Mouse (Mus musculus): ENCODE measurements around the gene Cd163. TPM values are rescaled to one million over a fixed set of nuclear protein-coding genes. Genes with fewer than 3 reads are reported as not detected.
A peak's percentile ranks its signal among the peaks of the same experiment; 100 is the strongest.
"Not testable (repeated sequence)": the region's sequence is repeated elsewhere in the genome, so short reads cannot be mapped to it uniquely, and the experiment has no call there.

Gene Cd163
- polyA plus RNA-seq (2012; ENCODE audit: insufficient read depth, insufficient read length, missing spikeins) = 1.8 and 2.3 TPM in 2 replicates

- TF ChIP-seq POLR2A (IDR thresholded peaks at IDR 0.05; ENCODE audit: borderline replicate concordance, low read depth, low read length) (no peak), CTCF (IDR thresholded peaks at IDR 0.05; ENCODE audit: low read depth, low read length) (no peak)
- H3K4me3 ChIP-seq (ENCODE audit: insufficient read depth, low read length) = no peak within 1 kb of the TSS
These were observed at the start of gene Cd163 for GRCm38 (mm10) chr6:124304356-124304755. Gene Cd163 (plus strand): TSS chr6:124304656.

GRCm38 (mm10) chr6:124255721-124256470 is 48.6 kb upstream of the Cd163 start:
- Histone ChIP-seq H3K27ac (ENCODE audit: insufficient read depth, low read depth, low read length) (no peak overlapping the region), H3K4me1 (ENCODE audit: control insufficient read depth, insufficient read depth, low read length) (no peaks in the 10 kb centered on the region), H3K4me3 (ENCODE audit: insufficient read depth, low read length) (no peak overlapping the region)
- TF ChIP-seq CTCF (IDR thresholded peaks at IDR 0.05; ENCODE audit: low read depth, low read length) (no peak), POLR2A (IDR thresholded peaks at IDR 0.05; ENCODE audit: borderline replicate concordance, low read depth, low read length) (no peak)

More at GRCm38 (mm10) chr6:124304356-124304755, at the start of gene Cd163:
- peaks cover 6% of the 10 kb centered on the region; the same call in 1 of the 2 replicates for H3K4me1 ChIP-seq (ENCODE audit: control insufficient read depth, insufficient read depth, low read length)
- H3K27ac ChIP-seq (ENCODE audit: insufficient read depth, low read depth, low read length) = no peak within 1 kb of the TSS

GRCm38 (mm10) chr6:124260198-124260931 is 44.1 kb upstream of the Cd163 start:
- H3K4me3 ChIP-seq (ENCODE audit: insufficient read depth, low read length) = no peak overlapping the region
- peaks cover 2% of the 10 kb centered on the region; the same call in 1 of the 2 replicates for H3K4me1 ChIP-seq (ENCODE audit: control insufficient read depth, insufficient read depth, low read length)
- H3K27ac ChIP-seq (ENCODE audit: insufficient read depth, low read depth, low read length) = no peak overlapping the region
- TF ChIP-seq POLR2A (IDR thresholded peaks at IDR 0.05; ENCODE audit: borderline replicate concordance, low read depth, low read length) (no peak), CTCF (IDR thresholded peaks at IDR 0.05; ENCODE audit: low read depth, low read length) (peak; percentile 87)

GRCm38 (mm10) chr6:124262696-124263095 is 41.8 kb upstream of the Cd163 start:
- TF ChIP-seq POLR2A (IDR thresholded peaks at IDR 0.05; ENCODE audit: borderline replicate concordance, low read depth, low read length) (no peak), CTCF (IDR thresholded peaks at IDR 0.05; ENCODE audit: low read depth, low read length) (peak; percentile 77)
- Histone ChIP-seq H3K27ac (ENCODE audit: insufficient read depth, low read depth, low read length) (no peak overlapping the region), H3K4me3 (ENCODE audit: insufficient read depth, low read length) (no peak overlapping the region), H3K4me1 (ENCODE audit: control insufficient read depth, insufficient read depth, low read length) (peaks cover 2% of the 10 kb centered on the region; the same call in 1 of the 2 replicates)

GRCm38 (mm10) chr6:124273231-124273880 is 31.1 kb upstream of the Cd163 start:
- no peak overlapping the region for H3K4me3 ChIP-seq (ENCODE audit: insufficient read depth, low read length)
- H3K4me1 ChIP-seq (ENCODE audit: control insufficient read depth, insufficient read depth, low read length) = peaks cover 40% of the 10 kb centered on the region
- H3K27ac ChIP-seq (ENCODE audit: insufficient read depth, low read depth, low read length) = peak overlapping the region; percentile 86
- TF ChIP-seq POLR2A (IDR thresholded peaks at IDR 0.05; ENCODE audit: borderline replicate concordance, low read depth, low read length) = no peak
- no peak for TF ChIP-seq CTCF (IDR thresholded peaks at IDR 0.05; ENCODE audit: low read depth, low read length)

- Histone ChIP-seq H3K4me1 (ENCODE audit: control insufficient read depth, insufficient read depth, low read length) (peaks cover 37% of the 10 kb centered on the region), H3K4me3 (ENCODE audit: insufficient read depth, low read length) (no peak overlapping the region), H3K27ac (ENCODE audit: insufficient read depth, low read depth, low read length) (no peak overlapping the region)
- TF ChIP-seq POLR2A (IDR thresholded peaks at IDR 0.05; ENCODE audit: borderline replicate concordance, low read depth, low read length) = no peak
- no peak for TF ChIP-seq CTCF (IDR thresholded peaks at IDR 0.05; ENCODE audit: low read depth, low read length)
These were observed 26.8 kb upstream of the Cd163 start for GRCm38 (mm10) chr6:124277641-124278040.

GRCm38 (mm10) chr6:124278291-124278690 is 26.2 kb upstream of the Cd163 start:
- peaks cover 33% of the 10 kb centered on the region for H3K4me1 ChIP-seq (ENCODE audit: control insufficient read depth, insufficient read depth, low read length)
- no peak overlapping the region for H3K4me3 ChIP-seq (ENCODE audit: insufficient read depth, low read length)
- peak overlapping the region; percentile 13; the same call in 1 of the 2 replicates for H3K27ac ChIP-seq (ENCODE audit: insufficient read depth, low read depth, low read length)
- no peak for TF ChIP-seq POLR2A (IDR thresholded peaks at IDR 0.05; ENCODE audit: borderline replicate concordance, low read depth, low read length)

- H3K4me3 ChIP-seq (ENCODE audit: insufficient read depth, low read length) = no peak overlapping the region
- H3K4me1 ChIP-seq (ENCODE audit: control insufficient read depth, insufficient read depth, low read length) = peaks cover 16% of the 10 kb centered on the region
- TF ChIP-seq POLR2A (IDR thresholded peaks at IDR 0.05; ENCODE audit: borderline replicate concordance, low read depth, low read length) (no peak), CTCF (IDR thresholded peaks at IDR 0.05; ENCODE audit: low read depth, low read length) (no peak)
- no peak overlapping the region for H3K27ac ChIP-seq (ENCODE audit: insufficient read depth, low read depth, low read length)
These were observed 21.7 kb upstream of the Cd163 start for GRCm38 (mm10) chr6:124282731-124283130.

GRCm38 (mm10) chr6:124297378-124297777 is 7.1 kb upstream of the Cd163 start:
- not testable (repeated sequence) for H3K4me1 ChIP-seq (ENCODE audit: control insufficient read depth, insufficient read depth, low read length)

More at GRCm38 (mm10) chr6:124297378-124297777, 7.1 kb upstream of the Cd163 start:
- not testable (repeated sequence) for H3K27ac ChIP-seq (ENCODE audit: insufficient read depth, low read depth, low read length); H3K4me3 ChIP-seq (ENCODE audit: insufficient read depth, low read length)
